Mouse (Mus musculus) lung, postnatal 25 days (tissue): ENCODE results near the gene Ppp2r3d.

Experiments
- DNase-seq: peaks from one replicate; pipeline ENCODE4 v3.0.0; 2022; ENCODE audit warnings: low spot score

Gene Ppp2r3d

GRCm38 (mm10) chr9:124411553-124411952 is 65.1 kb downstream of the Ppp2r3d start:
- no peak for DNase-seq

- DNase-seq, result no peak
Observed at GRCm38 (mm10) chr9:124408564-124408963, 68.1 kb downstream of the Ppp2r3d start.
